Mouse (Mus musculus): ENCODE measurements around the gene Cdk5.

DNA sequence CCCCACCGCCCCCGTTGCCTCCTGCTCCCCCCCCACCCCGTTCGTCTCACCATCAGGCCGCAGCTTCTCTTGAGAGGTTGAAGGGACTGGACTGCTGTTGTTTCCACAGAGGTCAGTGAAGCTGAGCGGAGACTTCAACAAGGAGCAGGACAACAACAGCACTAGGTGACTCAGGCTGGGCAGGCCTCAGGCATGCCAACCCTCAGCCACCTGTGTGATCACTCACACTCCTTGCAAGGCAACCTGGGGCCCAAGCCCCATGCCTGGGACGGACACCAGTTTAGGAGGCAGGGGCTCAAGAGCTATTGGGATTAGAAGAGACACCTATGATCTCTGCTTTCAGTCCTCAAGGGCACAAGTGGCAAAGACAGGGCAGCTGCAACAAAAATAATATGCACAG lies 31.5 kb downstream of the Cdk5 start, which contains the start of gene Atg9b:
- no peak for TF ChIP-seq CTCF (IDR thresholded peaks at IDR 0.05; ENCODE audit: low read depth)
- no peak for TF ChIP-seq EP300 (IDR thresholded peaks at IDR 0.05; ENCODE audit: low read depth)

All from heart, postnatal 0 days (tissue).